Mouse (Mus musculus): Measurements from ENCODE around the gene Hspa13. TPM values are rescaled to one million over a fixed set of nuclear protein-coding genes. Genes with fewer than 3 reads are reported as not detected.

The Hspa13 gene
- polyA plus RNA-seq (2015; fragmentation: Nextera tagmentation; extraction: Ambion mirVana), result 33.8 and 34.7 TPM in 2 replicates

DNA sequence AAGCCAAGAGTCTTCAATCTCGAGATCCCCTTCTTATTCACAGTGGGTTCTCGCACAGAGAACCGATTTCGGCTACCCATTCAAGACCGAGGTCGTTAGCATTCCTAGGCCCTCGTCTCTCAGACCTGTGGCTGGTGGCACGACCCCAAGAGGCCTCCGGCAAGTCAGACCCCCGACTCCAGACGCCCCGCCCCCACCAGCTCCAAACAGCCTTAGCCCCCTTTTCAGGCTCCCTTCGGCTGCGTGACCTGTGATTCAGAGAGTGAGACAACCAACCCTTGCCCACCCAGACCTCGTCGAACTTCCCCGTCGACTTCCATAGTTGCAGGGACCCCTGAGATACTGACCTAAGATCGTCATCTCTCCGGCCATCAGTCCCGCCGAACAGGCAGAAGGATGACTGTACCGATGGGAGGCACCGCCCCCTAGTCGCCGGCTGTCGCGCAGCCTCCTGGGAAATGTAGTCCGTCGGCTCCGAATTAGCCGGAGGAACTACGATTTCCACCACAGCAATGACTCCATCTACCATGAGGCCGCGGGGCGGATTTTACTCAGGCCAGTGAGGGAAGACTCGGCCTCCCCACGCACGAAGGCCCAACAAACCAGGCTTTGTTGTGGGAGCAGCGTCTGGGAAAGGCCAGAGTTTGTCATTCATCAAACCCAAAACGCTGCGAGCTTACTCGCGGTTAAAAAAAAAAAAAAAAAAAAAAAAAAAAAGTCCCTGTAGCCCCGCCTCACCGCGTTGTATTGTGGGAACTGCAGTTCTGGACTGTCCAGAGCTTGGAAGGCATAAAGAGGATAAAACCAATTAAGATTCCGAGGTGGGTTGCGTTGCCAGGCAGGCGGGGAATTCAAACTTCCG, at the start of gene Hspa13:
Hspa13 (minus strand) TSS at position 717 of the 862 bp plus-strand sequence.
- Histone ChIP-seq H3K9me3 (replicated peaks) (no peaks in the 10 kb centered on the region), H3K27me3 (no peaks in the 10 kb centered on the region), H3K9ac (peak within 1 kb of the TSS; percentile 61), H3K27ac (peak within 1 kb of the TSS; percentile 85), H3K4me2 (peak within 1 kb of the TSS; percentile 71), H3K4me3 (replicated peaks) (peak within 1 kb of the TSS; percentile 74), H3K36me3 (peaks cover 25% of the 10 kb centered on the region), H3K4me1 (peaks cover 8% of the 10 kb centered on the region)
- peak; percentile 99 for ATAC-seq (replicated peaks; ENCODE audit: low FRiP score)
- WGBS, result under 1% methylated on average over 51 of the region's 51 CpGs

GRCm38 (mm10) chr16:75779271-75779670, 12.4 kb upstream of the Hspa13 start:
- H3K4me2 ChIP-seq, result no peak overlapping the region
- 40% methylated on average over 1 of the region's 1 CpGs for WGBS
- no peak for ATAC-seq (replicated peaks; ENCODE audit: low FRiP score)
- H3K36me3 ChIP-seq, result no peaks in the 10 kb centered on the region
- no peak overlapping the region for H3K4me3 ChIP-seq (replicated peaks)
- no peaks in the 10 kb centered on the region for H3K27me3 ChIP-seq
- H3K4me1 ChIP-seq, result no peaks in the 10 kb centered on the region
- no peak overlapping the region for H3K27ac ChIP-seq
- no peak overlapping the region for H3K9ac ChIP-seq
- H3K9me3 ChIP-seq (replicated peaks), result no peaks in the 10 kb centered on the region

DNA sequence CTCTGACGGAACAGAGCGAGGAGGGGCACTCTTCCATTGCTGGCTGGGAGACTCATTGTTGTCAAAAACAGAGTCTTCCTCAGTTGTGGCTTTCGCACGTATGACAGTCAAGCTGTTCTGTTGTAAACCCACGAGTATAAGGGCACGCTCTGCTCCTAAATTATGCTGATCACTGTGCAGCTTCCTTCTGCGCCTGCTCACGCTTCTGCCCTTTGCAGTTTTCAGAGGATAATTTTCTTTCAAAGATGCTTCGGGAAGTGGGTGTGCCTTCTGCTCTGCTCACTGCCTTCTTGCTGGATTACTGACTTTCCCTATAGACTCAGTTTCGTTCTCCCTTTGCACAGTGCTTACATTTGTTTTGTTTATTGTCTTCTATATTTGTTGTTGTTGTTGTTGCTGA, 6.3 kb upstream of the Hspa13 start:
- ATAC-seq (replicated peaks; ENCODE audit: low FRiP score), result no peak
- WGBS, result 88% methylated on average over 10 of the region's 10 CpGs
- no peaks in the 10 kb centered on the region for H3K36me3 ChIP-seq

GRCm38 (mm10) chr16:75767250-75768002, 522 bp upstream of the Hspa13 start:
- WGBS, result 14% methylated on average over 21 of the region's 21 CpGs

More for the DNA sequence above, 6.3 kb upstream of the Hspa13 start:
- Histone ChIP-seq H3K9ac (no peak overlapping the region), H3K4me2 (no peak overlapping the region), H3K4me1 (no peaks in the 10 kb centered on the region), H3K9me3 (replicated peaks) (no peaks in the 10 kb centered on the region), H3K27me3 (no peaks in the 10 kb centered on the region), H3K4me3 (replicated peaks) (no peak overlapping the region), H3K27ac (no peak overlapping the region)

GRCm38 (mm10) chr16:75752876-75753275, 14.0 kb downstream of the Hspa13 start:
- Histone ChIP-seq H3K9me3 (replicated peaks) (no peaks in the 10 kb centered on the region), H3K4me3 (replicated peaks) (no peak overlapping the region), H3K4me1 (no peaks in the 10 kb centered on the region), H3K9ac (no peak overlapping the region), H3K27ac (no peak overlapping the region), H3K27me3 (no peaks in the 10 kb centered on the region), H3K4me2 (no peak overlapping the region), H3K36me3 (peaks cover 27% of the 10 kb centered on the region)
- 76% methylated on average over 1 of the region's 1 CpGs for WGBS
- no peak for ATAC-seq (replicated peaks; ENCODE audit: low FRiP score)

More at GRCm38 (mm10) chr16:75767250-75768002, 522 bp upstream of the Hspa13 start:
- H3K9me3 ChIP-seq (replicated peaks), result no peaks in the 10 kb centered on the region
- no peaks in the 10 kb centered on the region for H3K27me3 ChIP-seq
- H3K36me3 ChIP-seq, result peaks cover 21% of the 10 kb centered on the region
- peak; percentile 80 for ATAC-seq (replicated peaks; ENCODE audit: low FRiP score)
- peak overlapping the region; percentile 74 for H3K4me3 ChIP-seq (replicated peaks)
- peak overlapping the region; percentile 85 for H3K27ac ChIP-seq
- H3K9ac ChIP-seq, result peak overlapping the region; percentile 43; the same call in 1 of the 2 replicates
- peaks cover 8% of the 10 kb centered on the region for H3K4me1 ChIP-seq
- peak overlapping the region; percentile 71 for H3K4me2 ChIP-seq

- 45% methylated on average over 5 of the region's 5 CpGs for WGBS
- H3K4me1 ChIP-seq, result no peaks in the 10 kb centered on the region
- peaks cover 6% of the 10 kb centered on the region for H3K36me3 ChIP-seq
- H3K9ac ChIP-seq, result no peak overlapping the region
- no peak overlapping the region for H3K27ac ChIP-seq
- H3K4me3 ChIP-seq (replicated peaks), result no peak overlapping the region
- ATAC-seq (replicated peaks; ENCODE audit: low FRiP score), result no peak
- H3K9me3 ChIP-seq (replicated peaks), result no peaks in the 10 kb centered on the region
- H3K27me3 ChIP-seq, result no peaks in the 10 kb centered on the region
- no peak overlapping the region for H3K4me2 ChIP-seq
Observed at GRCm38 (mm10) chr16:75750103-75750502, 16.8 kb downstream of the Hspa13 start.

- H3K4me3 ChIP-seq (replicated peaks), result no peak overlapping the region
- no peaks in the 10 kb centered on the region for H3K4me1 ChIP-seq
- H3K9ac ChIP-seq, result no peak overlapping the region
- H3K27me3 ChIP-seq, result no peaks in the 10 kb centered on the region
- no peaks in the 10 kb centered on the region for H3K36me3 ChIP-seq
- no peaks in the 10 kb centered on the region for H3K9me3 ChIP-seq (replicated peaks)
- no peak overlapping the region for H3K27ac ChIP-seq
- H3K4me2 ChIP-seq, result no peak overlapping the region
- WGBS, result 93% methylated on average over 1 of the region's 1 CpGs
- ATAC-seq (replicated peaks; ENCODE audit: low FRiP score), result no peak
Observed at GRCm38 (mm10) chr16:75748926-75749325, 18.0 kb downstream of the Hspa13 start.

DNA sequence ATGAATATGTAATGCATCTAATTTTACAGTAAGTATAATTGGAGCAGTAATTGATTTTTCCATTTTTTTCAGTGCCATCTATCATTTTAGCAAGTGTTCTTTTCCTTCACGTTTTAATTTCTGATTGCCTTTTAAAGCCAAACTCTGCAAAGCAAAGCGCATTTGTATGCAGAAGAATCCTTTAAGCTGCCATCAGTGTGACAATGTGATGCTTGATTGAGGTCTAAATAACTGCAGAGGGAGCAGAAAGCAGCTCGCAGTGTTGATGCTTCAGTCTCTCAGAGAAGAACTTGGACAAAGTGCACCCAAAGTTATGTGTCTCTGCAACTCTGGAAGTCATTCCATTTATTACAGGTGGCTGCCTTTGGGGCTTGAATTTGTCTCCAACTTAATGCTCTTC, 22.9 kb downstream of the Hspa13 start:
- H3K9me3 ChIP-seq (replicated peaks), result no peaks in the 10 kb centered on the region
- no peak overlapping the region for H3K4me3 ChIP-seq (replicated peaks)
- 63% methylated on average over 3 of the region's 3 CpGs for WGBS
- H3K4me2 ChIP-seq, result no peak overlapping the region
- H3K4me1 ChIP-seq, result no peaks in the 10 kb centered on the region
- no peak overlapping the region for H3K9ac ChIP-seq
- no peaks in the 10 kb centered on the region for H3K36me3 ChIP-seq
- H3K27me3 ChIP-seq, result no peaks in the 10 kb centered on the region
- no peak for ATAC-seq (replicated peaks; ENCODE audit: low FRiP score)
- H3K27ac ChIP-seq, result no peak overlapping the region

DNA sequence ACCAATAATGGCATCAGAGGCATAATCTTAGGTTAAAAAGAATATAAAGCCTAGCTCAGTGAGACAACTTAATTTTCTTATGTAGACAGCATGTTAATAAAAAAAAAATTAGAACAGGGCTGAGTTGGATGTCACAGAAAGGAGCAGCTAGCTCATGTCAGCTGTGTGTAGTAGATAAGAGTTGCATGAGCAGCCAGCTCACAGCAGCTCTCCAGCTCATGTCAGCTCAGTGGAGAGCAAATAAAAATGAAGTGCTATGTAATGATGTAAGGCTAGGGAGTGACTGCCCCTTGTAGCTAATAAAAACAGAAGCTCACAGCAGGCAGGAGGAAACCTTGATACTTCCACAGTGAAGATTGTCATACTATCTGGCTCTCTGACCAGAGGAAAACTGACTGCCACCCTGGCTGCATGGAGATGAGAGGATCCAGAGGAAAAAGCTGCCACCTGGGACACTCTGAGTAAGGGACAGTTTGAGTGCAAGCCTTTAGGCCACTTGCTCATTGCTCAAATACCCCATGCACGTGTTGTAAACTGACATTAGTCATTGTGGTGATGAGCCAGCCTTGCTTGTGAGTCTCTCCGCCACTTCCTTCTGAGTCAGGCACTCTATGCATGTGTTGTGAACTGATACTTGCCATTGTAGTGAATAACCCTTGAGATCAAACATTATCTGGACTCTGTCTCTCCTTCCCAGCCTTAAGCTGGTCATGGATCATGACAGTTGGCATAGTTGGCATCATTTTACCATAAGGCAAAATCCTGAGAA, 49.3 kb downstream of the Hspa13 start:
- H3K27ac ChIP-seq, result no peak overlapping the region
- H3K36me3 ChIP-seq, result no peaks in the 10 kb centered on the region
- no peak overlapping the region for H3K9ac ChIP-seq
- peak; percentile 85 for ATAC-seq (replicated peaks; ENCODE audit: low FRiP score)
- no peaks in the 10 kb centered on the region for H3K9me3 ChIP-seq (replicated peaks)
- H3K27me3 ChIP-seq, result no peaks in the 10 kb centered on the region
- H3K4me2 ChIP-seq, result no peak overlapping the region
- H3K4me3 ChIP-seq (replicated peaks), result no peak overlapping the region
- no peaks in the 10 kb centered on the region for H3K4me1 ChIP-seq
- WGBS, result 41% methylated on average over 2 of the region's 2 CpGs

DNA sequence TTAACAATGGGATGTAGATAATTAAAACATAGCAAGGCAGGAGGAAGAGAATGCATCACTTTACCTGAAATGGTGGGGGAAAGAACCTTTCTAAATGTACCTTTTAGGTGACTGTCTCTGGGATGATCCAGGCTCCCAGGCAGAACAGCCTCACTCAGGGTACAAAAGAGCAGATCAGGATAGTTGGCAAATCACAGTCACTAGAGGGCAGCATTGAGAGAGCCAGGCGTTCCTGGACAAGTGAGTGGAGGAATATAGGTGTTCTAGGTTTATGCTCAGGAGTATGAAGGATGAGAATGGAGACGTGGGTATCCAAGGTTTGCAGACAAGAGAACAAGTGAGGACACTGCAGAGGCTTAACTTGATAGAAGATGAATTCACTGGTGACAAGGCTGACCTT, 70.7 kb downstream of the Hspa13 start:
- no peaks in the 10 kb centered on the region for H3K27me3 ChIP-seq
- no peaks in the 10 kb centered on the region for H3K36me3 ChIP-seq
- no peaks in the 10 kb centered on the region for H3K4me1 ChIP-seq
- peak; percentile 60; the same call in 1 of the 2 replicates for ATAC-seq (replicated peaks; ENCODE audit: low FRiP score)
- H3K9me3 ChIP-seq (replicated peaks), result no peaks in the 10 kb centered on the region
- H3K9ac ChIP-seq, result no peak overlapping the region
- H3K27ac ChIP-seq, result no peak overlapping the region
- no peak overlapping the region for H3K4me2 ChIP-seq
- no peak overlapping the region for H3K4me3 ChIP-seq (replicated peaks)
- WGBS, result 21% methylated on average over 2 of the region's 2 CpGs

Data from kidney, embryonic 15.5 days (tissue).